Mouse (Mus musculus) retina, postnatal 7 days (tissue): Measurements from ENCODE around the gene Rbfox1.

Experiments used
- DNase-seq: peaks from one replicate; pipeline ENCODE4 v3.0.0-alpha.2; 2012; ENCODE audit warnings: low read depth, low spot score

Rbfox1 gene

DNA sequence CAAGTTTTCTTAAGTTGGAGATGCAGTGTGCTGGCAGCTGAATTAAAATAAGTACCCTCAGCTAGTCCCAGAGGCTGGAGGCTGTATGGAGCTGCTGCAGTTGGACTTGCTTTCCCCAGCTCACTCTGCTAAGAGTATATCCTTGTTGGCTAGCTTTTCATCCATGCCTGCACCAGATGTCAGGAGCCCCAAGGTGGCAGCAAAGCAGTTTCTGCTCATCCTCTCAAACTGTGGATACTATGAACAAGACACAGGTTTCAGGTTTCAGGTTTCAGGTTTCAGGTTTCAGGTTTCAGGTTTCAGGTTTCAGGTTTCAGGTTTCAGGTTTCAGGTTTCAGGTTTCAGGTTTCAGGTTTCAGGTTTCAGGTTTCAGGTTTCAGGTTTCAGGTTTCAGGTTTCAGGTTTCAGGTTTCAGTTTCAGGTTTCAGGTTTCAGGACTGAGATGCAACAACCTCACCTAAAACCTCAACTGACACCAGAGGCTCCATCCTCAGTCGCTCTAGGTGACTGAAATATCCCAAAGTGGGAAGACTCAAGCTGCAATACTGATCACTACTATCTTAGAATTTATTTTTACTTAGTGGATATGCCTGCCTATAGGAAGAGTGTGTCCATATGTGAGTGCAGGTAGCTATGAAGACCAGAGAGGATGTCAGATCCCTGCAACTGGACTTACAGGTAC lies 801.1 kb downstream of the Rbfox1 start:
- no peak for DNase-seq

DNA sequence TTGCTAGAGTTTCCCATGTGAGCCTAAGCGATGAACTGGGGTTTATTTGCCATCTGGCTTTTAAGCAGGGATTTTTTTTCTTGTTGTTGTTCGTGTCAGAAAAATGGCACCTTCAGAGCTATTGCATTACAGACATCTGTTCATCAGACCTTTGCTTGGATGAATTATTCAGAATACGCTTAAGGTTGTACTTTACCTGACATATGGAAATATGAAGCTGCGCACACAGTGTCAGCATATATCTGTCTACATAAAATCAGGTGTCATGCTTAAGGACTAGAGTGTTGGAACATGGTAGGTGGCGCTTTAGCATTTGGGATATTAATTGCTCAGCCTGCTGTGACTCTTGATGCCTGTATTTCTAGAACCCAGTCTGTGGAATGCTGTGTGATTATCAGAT lies 819.7 kb downstream of the Rbfox1 start:
- DNase-seq: no peak

DNA sequence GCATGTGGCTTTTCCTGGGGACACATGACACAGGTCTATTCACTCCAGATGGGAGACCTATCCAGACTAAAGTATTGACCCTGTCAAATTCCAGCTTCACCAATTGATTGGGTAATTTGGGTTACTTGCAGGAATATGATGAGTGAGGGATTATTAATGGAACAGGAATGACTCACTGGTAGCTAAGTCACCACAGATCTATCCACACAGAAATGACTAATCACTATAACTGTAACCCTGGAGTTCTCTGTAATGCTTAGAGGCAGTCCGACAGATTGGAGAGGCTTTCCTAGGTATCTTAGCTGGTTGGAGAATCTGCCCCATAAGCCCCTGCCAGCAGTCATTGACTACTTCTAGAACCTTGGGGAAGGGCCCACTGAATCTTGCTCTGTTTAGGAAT lies 827.2 kb downstream of the Rbfox1 start:
- DNase-seq: no peak

DNA sequence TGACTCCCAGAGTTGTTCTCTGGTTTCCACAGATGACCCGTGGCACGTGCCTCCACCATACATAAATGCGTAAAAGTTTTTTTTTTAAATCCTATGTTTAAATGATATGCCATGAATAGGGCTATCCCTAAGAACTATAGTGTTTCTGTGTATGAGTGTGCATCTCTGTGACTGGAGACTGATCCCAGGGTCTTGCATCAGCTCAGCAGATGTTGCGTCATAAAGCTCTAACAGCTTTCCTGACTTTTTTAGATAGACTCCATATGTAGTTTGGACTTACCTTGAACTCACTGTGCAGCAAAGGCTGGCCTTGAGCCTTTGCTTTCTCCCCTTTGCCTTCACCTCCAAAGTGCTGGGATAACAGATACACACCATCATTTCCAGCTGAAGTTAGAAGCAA lies 830.1 kb downstream of the Rbfox1 start:
- no peak for DNase-seq

DNA sequence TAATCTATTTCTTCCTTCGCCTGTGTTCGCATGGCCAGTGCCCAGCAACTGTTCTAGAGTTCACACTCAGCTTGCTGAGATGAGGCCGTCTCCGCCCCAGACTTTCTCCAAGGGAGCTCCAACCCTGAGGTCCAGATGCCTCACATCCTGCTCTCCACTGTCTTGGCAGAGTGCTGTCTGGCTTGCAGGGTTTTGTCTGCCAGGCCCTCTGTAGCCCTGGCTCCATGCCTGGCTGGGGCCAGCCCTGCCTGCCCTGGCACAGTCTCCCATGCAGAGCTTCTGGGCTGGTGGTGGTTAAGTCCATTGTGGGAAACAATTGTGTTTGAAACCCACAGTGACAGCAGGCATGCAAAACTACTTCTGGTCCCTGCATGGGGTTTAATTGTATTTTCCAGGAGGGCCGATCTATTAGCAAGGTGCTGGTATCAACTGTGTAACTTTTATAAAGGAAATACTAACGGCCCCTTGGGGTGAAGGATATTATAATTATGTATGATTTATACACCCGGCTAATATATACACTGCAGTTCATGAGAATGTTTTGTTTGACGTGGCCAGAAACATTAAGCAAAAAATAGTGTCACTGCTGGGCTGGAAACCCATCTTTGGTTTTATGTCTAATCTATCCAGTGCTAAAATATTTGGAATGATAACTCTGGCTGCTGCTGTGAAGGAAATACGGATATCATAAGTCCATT lies 831.2 kb downstream of the Rbfox1 start:
- DNase-seq: no peak

DNA sequence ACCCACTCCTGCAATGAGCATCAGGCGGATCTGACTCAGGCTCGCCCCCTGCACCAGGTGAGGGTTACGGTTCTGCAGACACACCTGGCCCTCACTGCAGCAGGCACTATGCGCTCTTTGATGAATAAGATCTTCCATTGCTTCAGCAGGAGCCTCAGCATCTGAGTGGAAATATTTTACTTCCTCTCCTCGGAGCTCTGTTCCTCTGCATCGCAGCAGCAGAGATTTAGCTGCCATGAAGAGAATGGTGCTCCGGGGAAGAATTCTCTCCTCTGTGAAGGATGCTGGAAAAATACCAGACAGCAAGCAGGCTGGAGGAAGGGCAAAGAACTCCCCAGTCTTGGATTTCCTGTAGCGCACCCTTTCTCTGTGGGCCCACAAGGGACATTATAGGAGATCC lies 833.9 kb downstream of the Rbfox1 start:
- DNase-seq: no peak

DNA sequence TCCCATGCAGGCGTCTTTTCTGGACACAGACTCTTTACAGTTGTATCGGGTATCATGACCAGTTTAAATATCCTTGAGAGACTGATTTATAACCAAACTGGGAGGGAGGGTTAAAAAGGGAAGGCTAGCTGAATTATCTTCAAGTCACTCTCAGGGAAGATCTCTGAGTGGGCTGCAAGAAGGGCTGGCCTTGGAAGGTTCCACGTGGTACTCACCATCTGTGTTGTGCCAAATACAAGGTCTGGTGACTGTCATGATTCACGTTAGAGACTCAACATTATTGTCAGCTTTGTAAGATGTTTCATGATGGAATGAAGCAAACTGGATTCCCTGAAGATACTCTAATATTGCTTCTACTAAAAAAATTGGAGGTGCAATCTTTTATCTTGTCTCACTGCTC lies 847.5 kb downstream of the Rbfox1 start:
- DNase-seq: no peak

DNA sequence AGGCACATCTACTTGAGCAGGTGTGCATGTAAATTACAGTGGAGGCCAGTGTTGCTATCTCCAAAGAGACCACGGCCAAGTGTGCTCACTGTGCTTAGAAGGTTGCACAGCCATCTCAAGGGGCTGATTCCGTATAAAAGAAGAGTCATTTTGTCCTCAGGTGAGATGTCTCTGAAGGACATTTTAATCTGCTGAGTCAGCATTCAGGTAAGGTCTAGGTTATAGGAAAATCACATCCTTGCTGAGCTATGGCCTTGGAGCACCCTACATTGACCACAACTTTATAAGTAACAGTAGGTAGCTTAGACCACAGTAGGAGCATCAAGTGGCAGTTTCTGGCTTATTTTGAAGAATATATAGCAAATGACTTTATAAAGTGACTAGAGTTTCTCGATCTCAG lies 848.3 kb downstream of the Rbfox1 start:
- DNase-seq: no peak

DNA sequence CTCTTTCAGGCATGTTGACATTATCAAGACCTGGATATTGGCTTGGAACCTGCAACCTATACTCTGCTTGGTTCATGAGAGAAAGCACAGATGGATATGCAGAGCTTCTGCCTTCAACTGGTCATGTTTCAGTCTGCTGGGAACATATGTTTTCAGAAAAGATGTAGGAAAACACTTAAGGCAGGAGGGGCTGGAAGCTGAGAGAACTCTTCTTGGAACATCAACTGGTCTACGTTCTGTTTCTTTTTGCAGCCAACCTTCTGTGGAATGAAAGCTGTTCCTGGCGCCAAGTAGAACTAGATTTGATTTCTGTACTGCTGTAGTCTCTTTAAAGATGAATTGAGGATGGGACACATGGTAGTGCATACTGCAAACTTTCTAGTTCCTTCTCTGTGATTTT lies 851.4 kb downstream of the Rbfox1 start:
- no peak for DNase-seq

DNA sequence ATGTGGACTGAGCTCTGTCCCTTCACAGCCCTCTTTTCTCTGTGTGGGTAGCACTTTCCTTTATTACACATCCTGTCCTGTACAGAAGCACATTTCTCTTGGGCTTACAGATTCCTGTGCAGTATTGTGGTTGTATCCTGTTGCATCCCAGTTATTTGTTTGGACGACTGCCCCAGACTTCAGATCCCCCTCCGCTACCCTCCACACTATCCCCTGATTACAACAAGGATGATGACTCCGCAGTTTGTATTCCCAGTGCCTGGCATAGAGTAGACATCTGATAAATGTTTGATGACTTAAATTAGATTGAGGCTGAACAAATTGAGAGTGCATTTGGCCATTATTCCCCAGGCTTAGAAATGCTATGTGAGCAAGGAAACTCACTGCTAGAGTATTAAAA lies 851.8 kb downstream of the Rbfox1 start:
- no peak for DNase-seq

DNA sequence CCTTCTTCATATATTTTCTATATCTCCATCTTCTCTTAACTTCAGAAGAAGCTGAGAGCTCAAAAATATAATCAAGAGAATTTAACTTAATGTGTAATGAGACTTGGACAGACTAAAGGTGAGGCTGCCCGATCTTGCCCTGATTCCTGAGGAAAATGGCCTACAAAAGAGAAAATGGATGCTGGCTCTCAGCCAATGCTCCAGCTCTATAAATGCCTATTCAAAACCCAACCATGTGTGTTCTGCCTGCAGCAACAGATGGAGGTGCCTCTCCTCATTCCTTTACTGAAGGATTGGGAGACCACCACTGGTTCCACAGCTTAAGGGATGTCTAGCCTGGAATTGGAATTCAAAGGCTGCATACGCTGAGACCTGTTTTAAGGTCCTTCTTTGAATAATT lies 861.0 kb downstream of the Rbfox1 start:
- DNase-seq: no peak

DNA sequence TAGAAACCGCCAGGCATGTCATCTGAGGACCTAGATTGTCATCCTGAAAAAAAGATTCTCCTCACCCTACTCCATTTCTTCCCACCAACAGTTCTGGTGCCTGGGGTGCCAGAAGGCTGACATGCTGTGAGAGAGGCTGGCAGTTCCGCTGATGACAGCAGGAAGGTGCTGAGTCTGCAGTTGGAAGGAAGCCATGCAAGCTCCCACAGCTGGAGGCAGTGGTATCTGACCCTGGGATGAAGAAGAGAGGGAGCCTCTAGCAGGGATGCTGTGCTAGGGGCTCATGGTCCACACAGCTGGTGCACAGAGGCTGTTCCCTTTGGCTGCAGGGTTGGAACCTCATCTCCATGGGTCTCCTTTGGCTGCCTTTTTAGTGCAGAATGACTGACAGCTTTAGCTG lies 865.3 kb downstream of the Rbfox1 start:
- no peak for DNase-seq

DNA sequence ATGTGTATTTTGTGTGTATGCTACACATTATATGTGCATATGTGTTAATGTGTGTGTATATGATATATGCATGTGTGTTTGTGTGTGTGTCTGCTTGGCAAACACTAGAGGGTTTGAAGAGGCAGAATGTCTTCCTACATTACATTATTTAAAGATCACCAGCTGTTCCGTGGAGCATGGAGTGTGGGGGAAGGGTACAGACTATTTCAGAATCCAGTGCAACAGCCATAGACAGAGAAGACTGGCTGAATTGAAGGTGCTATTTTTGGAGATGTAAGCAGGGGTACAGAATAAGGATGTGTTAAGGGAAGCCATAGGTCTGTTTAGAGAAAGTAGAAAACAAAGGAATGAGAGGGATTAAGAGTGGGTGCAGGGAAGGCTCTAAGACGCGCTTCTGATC lies 869.7 kb downstream of the Rbfox1 start:
- no peak for DNase-seq

DNA sequence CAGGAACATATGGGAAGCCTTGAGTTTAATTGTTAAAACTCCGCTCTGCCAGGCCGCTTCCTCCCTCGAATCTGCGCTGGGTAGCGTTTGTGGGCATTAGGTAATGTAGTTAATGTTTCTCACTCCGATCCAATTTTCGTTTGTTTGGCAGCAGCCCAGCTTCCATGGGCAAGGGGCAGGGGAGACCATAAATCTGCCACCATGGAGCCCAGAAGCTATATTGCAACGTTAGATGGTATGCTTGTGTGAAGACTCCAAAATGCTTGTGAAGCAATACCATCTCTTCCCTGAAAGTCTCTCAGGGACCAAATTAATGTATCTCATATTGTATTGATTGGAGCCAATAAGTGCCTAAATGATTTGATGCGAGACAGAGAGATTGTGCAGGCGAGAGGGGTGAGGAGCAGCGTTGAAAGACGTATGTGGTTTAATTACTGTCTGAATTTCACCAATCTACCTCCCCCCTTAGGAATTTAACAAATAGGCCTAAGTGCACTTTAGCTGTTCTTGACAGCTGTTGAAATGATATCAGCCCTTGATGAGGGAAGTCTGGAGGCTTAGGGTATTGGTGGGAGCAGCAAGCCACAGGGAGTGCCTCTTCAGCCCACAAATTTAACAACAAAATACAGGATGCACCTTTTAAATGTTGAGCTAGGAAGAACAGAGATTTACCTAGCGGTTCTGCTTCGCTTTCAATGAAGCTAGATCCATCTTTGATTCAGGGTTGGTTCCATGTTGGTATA lies 884.5 kb downstream of the Rbfox1 start:
- no peak for DNase-seq

DNA sequence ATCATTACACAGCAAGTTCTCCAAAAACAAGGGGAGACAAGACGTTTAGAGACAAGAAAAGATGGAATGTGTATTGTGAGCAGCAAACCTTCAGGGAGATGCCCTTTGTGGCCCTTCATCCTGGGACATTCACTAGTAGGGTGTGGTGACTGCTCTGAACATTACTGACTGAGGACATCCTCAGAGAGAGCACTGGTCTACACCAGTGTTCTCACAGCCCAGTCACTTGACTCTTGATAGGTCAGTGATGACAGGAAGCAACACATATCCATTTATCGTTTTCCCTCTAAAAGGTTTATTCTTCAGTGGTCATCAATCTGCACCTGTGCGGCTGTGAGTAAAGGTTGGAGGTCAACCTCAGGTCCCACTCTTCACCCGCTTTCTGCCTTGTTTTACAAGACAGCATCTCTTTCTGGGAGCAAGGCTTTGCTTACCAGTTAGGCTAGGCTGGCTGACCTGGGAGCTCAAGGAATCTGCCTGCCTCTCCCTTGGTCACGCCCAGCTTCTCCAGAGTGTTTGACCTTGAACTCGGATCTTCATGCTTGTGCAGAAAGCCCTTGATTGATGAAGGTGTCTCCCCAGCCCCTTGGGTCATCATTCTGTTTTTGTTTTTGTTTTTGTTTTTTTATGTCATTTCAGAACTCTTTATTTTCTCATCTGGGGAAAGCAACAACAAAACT lies 892.5 kb downstream of the Rbfox1 start:
- DNase-seq: no peak

DNA sequence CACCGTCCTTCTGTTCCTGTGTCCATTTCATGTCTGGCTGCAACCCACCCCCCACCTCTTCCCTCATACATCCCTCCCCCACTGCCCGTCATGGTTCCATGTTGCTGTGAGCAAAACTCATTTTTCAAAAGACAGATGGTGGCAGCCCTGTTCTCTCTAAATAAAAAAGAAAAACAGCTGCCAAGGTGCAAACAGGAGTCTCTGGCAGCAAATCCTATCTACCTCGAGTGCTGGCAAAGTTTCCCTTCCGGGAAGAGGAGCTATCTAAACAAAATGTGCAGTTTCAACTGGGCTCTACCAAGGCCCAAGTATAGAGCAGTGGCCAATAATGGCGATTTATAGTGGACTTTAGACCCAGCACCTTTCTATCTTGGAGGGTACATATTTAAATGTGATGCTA lies 899.0 kb downstream of the Rbfox1 start:
- no peak for DNase-seq

DNA sequence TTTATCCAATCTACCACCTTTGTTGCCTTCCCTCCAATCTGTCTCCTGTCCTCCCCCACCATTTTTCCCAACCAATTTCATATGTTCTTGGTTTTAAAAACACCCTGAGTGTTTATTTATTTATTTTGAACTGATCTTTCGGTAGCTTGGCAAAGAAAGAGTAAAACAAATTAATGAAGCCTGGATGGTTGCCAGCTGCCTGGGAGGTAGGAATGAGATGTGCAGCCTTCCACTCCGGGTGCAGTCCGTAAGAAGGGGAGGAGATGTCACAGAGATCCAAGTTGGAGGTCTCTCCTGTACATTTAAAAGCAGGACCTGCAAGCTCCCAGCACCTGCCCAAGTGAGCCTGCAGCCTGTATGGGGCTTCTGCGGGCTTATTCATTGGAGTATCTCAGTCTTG lies 899.9 kb downstream of the Rbfox1 start:
- no peak for DNase-seq

DNA sequence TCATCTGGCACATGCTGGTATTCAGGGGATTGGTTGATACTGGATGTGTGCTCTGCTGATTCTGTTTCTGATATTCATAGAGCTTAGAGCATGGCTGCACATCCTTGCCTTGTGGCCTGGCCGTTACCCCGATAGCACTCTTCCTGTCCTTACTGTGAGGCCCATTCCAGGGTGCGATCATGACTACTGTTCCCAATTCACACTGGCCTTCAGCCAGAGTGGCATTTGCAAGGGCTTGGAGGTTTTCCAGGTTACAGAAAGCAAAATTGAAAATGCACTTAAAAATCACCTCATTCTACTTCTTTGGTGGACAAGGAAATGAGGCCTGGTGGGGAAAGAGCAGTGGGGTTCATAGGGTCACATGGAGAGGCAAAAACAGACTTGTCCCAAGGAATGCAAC lies 906.1 kb downstream of the Rbfox1 start:
- DNase-seq: no peak

DNA sequence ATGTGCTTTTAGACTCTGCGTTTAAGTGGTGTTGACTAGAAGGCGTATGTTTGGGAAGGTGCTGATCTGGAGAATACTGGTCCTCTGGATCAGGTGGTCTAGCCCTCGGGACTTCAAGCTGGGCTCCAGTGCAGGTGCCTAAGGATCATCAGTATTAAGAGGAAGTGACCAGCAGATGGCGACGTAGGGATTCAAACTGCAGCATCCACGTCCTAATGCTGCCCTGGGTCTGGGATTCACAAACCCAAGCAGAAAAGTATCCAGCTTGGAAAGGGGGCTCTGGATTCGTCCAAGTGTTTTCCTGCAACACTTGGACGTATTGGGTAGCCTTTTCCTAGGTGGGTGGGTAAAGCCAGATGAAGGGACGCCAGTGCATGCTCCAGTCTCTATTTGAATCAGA lies 906.5 kb downstream of the Rbfox1 start:
- DNase-seq: peak; percentile 47

DNA sequence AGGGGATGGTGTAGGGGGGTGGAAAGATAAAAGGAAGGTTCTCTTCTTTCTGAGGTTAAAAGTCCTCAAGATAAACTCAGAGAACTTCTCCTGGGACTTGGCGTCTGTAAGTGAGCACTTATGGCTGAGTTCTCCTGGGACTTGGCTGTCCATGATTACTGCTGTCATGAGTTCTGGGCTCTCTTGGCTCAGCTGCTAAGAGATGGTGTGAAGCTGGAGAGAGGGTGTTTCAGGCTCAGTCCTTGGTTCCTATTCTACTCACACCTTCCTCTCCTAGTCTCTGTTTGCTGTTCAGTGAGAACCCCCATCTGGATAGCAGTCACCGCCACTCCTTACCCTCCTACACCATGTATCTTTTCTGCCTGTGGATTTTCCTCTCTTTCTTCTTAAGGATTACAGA lies 921.1 kb downstream of the Rbfox1 start:
- DNase-seq: no peak

DNA sequence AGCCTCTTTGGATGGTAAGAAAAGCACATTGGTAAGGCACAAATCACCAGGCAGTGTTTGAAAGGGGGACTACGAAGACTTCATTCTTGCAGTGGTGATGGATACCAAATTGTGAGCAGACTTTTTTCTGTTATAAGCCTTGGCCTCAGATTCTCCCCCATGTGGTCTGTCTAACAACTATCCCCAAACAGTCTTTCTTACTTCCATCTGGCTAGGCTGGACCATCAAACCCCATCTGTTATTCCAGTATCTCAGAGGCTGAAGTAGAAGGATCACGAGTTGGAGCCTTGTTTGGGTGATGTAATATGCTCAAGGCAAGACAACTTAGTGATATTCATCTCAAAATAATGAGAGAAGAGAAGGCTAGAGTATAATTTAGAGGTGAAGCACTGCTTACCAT lies 922.7 kb downstream of the Rbfox1 start:
- no peak for DNase-seq

DNA sequence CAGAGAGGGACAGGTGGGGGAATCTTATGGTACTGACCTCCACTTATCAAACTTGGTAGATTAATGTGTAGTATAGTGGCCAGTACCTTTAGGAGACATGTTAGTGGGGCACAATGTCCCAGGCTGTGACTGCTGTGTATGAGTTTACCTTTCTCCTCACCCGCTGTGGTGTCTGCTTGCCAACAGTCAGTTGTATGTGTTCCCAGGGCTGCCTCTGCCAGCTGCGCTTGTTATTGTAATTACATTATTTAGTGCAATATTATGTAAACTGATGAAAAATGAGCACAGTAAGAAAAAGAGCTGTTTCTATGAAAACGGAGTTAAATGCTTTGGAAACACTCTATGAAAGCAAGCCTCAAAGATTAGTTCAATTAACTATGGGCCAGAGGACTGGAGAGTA lies 928.7 kb downstream of the Rbfox1 start:
- DNase-seq: no peak
